9 mouse cellular contexts compared by ENCODE assay signal in the genomic region with DNA sequence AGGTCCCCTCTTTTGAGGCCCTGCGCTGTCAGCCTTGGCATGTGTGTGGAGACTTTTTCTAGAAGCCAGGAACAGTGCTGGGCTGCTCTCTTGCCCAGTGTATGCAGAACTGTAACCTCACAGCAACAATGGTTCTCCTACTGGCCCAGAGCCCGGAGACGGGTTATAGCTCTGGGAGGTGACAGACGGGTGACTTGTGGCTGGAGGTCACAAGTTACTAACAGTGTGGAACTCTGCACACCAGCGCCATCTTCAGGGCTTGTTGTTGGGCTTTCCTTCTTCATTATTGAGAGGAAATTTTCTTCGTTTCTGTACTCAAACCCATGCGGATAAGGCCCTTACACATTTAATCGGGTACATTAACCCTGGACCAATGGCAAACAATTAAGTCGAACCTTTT. TPM values are rescaled to one million over a fixed set of nuclear protein-coding genes. Genes with fewer than 3 reads are reported as not detected.
DNase-seq lines count a peak whose midpoint lies in the region; ATAC-seq and TF ChIP-seq lines count a peak whose summit lies in the region.
"Had no signal": no experiment of that assay in that cellular context is flagged by ENCODE, and none has a peak within 500 bp of the region (broad histone marks: within the 10 kb centered on the region; RNA-seq: fewer than 3 reads in every experiment).

No protein-coding gene starts in this region.

- WGBS in liver, embryonic 14.5 days (ENCODE audit: insufficient replicate concordance) = 63% methylated on average over 9 of the region's 9 CpGs
- 74% methylated on average over 9 of the region's 9 CpGs for WGBS in liver, embryonic 11.5 days
- WGBS in lung, adult 2 months = 50% methylated on average over 9 of the region's 9 CpGs
- WGBS in forebrain, embryonic 13.5 days = 71% methylated on average over 9 of the region's 9 CpGs

- H3K27me3 ChIP-seq in liver, embryonic 14.5 days (ENCODE audit: control insufficient read depth, insufficient read depth, low read length) = no peaks in the 10 kb centered on the region; the same call in 1 of the 2 replicates
- no peaks in the 10 kb centered on the region for H3K27me3 ChIP-seq in liver, embryonic 11.5 days (replicated peaks; ENCODE audit: control insufficient read depth, insufficient read depth, low read length)
- H3K27me3 ChIP-seq in forebrain, embryonic 13.5 days = no peaks in the 10 kb centered on the region
- H3K27me3 ChIP-seq: limb, embryonic 13.5 days had no signal

- TF ChIP-seq EP300 in liver, embryonic 14.5 days (IDR thresholded peaks at IDR 0.05; ENCODE audit: low read depth) = no peak

- no peak overlapping the region for H3K4me3 ChIP-seq in liver, embryonic 14.5 days (ENCODE audit: insufficient read depth in 1 of 2, low read depth in 2 of 2, low read length in 2 of 2)
- no peak overlapping the region for H3K4me3 ChIP-seq in liver, embryonic 11.5 days (ENCODE audit: low read depth, low read length)
- no peak overlapping the region for H3K4me3 ChIP-seq in lung, adult 2 months (replicated peaks; ENCODE audit: extremely low read depth, low read depth, low read length)
- H3K4me3 ChIP-seq in forebrain, embryonic 13.5 days = no peak overlapping the region
- H3K4me3 ChIP-seq: limb, embryonic 13.5 days had no signal

- no peak for TF ChIP-seq POLR2A in lung, adult 2 months (IDR thresholded peaks at IDR 0.05; ENCODE audit: borderline replicate concordance, extremely low read depth, low read depth, low read length)

- no peaks in the 10 kb centered on the region for H3K9me3 ChIP-seq in liver, embryonic 14.5 days (ENCODE audit: control insufficient read depth, low read length)
- no peaks in the 10 kb centered on the region for H3K9me3 ChIP-seq in liver, embryonic 11.5 days (ENCODE audit: control insufficient read depth, low read length)
- no peaks in the 10 kb centered on the region for H3K9me3 ChIP-seq in forebrain, embryonic 13.5 days (replicated peaks)
- H3K9me3 ChIP-seq: limb, embryonic 13.5 days had no signal

- H3K36me3 ChIP-seq in liver, embryonic 14.5 days (replicated peaks; ENCODE audit: control insufficient read depth, insufficient read depth, low read depth) = peaks cover 37% of the 10 kb centered on the region
- peaks cover 34% of the 10 kb centered on the region for H3K36me3 ChIP-seq in liver, embryonic 11.5 days (ENCODE audit: control insufficient read depth, insufficient read depth, low read length)
- peaks cover 45% of the 10 kb centered on the region for H3K36me3 ChIP-seq in forebrain, embryonic 13.5 days (ENCODE audit: poor library complexity, severe bottlenecking)

- no peak overlapping the region for H3K4me2 ChIP-seq in liver, embryonic 14.5 days (ENCODE audit: low read depth)
- no peak overlapping the region for H3K4me2 ChIP-seq in liver, embryonic 11.5 days
- H3K4me2 ChIP-seq in forebrain, embryonic 13.5 days = no peak overlapping the region
- H3K4me2 ChIP-seq: limb, embryonic 13.5 days had no signal

- peak; percentile 16; the same call in 1 of the 2 replicates for TF ChIP-seq CTCF in liver, embryonic 14.5 days (IDR thresholded peaks at IDR 0.05; ENCODE audit: low read depth)
- peak; percentile 22; the same call in 1 of the 2 replicates for TF ChIP-seq CTCF in lung, adult 2 months (IDR thresholded peaks at IDR 0.05; ENCODE audit: insufficient read depth, low read length)

- peak; percentile 21 to 31 for DNase-seq in cerebellum, adult 18-20 months
- DNase-seq in cerebellum, adult 9-10 months = no peak
- DNase-seq in liver, embryonic 14.5 days (ENCODE audit: low read depth in 3 of 3, low spot score in 3 of 3) = no peak
- DNase-seq in liver, embryonic 11.5 days (ENCODE audit: low spot score) = no peak
- peak; percentile 37 for DNase-seq in c-Kit-positive CD71-positive TER-119-negative erythroid progenitor cells, embryonic 14.5 days (ENCODE audit: low read depth)
- DNase-seq in lung, adult 2 months = peak; percentile 20
- no peak for DNase-seq in urinary bladder, adult 18-20 months (ENCODE audit: low spot score in 2 of 2)

- H3K9ac ChIP-seq in liver, embryonic 14.5 days (replicated peaks) = no peak overlapping the region
- no peak overlapping the region for H3K9ac ChIP-seq in liver, embryonic 11.5 days (ENCODE audit: low read depth, low read length)
- no peak overlapping the region for H3K9ac ChIP-seq in forebrain, embryonic 13.5 days
- H3K9ac ChIP-seq: limb, embryonic 13.5 days had no signal

- peaks cover 0 to 4% of the 10 kb centered on the region in 2 experiments; a peak in 2 of 4 replicates for H3K4me1 ChIP-seq in liver, embryonic 14.5 days (replicated peaks; ENCODE audit: control insufficient read depth in 2 of 2, insufficient read depth in 2 of 2, low read length in 1 of 2)
- peaks cover 2% of the 10 kb centered on the region; the same call in 1 of the 2 replicates for H3K4me1 ChIP-seq in liver, embryonic 11.5 days (replicated peaks; ENCODE audit: control insufficient read depth, insufficient read depth, low read length)
- H3K4me1 ChIP-seq in lung, adult 2 months (ENCODE audit: control insufficient read depth, insufficient read depth, low read length) = peaks cover 12% of the 10 kb centered on the region
- peaks cover 40% of the 10 kb centered on the region for H3K4me1 ChIP-seq in forebrain, embryonic 13.5 days

- H3K27ac ChIP-seq in liver, embryonic 14.5 days = no peak overlapping the region
- no peak overlapping the region for H3K27ac ChIP-seq in liver, embryonic 11.5 days (ENCODE audit: low read depth, low read length)
- no peak overlapping the region for H3K27ac ChIP-seq in forebrain, embryonic 13.5 days
- H3K27ac ChIP-seq: limb, embryonic 13.5 days had no signal

- ATAC-seq in liver, embryonic 14.5 days (ENCODE audit: insufficient read depth) = no peak
- ATAC-seq in liver, embryonic 11.5 days (replicated peaks; ENCODE audit: low FRiP score) = no peak
- ATAC-seq in forebrain, embryonic 13.5 days = no peak

RNA-seq across cellular contexts. Expression of gene Cpne5, which starts 11.5 kb away (rescaled TPM):
- 0.06 and 0.12 TPM in 2 replicates for polyA plus RNA-seq in liver, embryonic 14.5 days (2012; rRNA removed)
- 0.16 and 0.28 TPM in 2 replicates for polyA plus RNA-seq in liver, embryonic 14.5 days (2014; fragmentation: Nextera tagmentation; extraction: Ambion mirVana)
- 0.93 and 1.1 TPM in 2 replicates for polyA plus RNA-seq in liver, embryonic 11.5 days (2014; fragmentation: Nextera tagmentation; extraction: Ambion mirVana)
- polyA plus RNA-seq in lung, adult 2 months (2012; rRNA removed) = 13.6 and 15.7 TPM in 2 replicates
- 13.0 and 18.3 TPM in 2 replicates for polyA plus RNA-seq in forebrain, embryonic 13.5 days (2015; fragmentation: Nextera tagmentation; extraction: Ambion mirVana)

RNA-seq across cellular contexts. Expression of gene Ppil1, which starts 14.5 kb away (rescaled TPM):
- polyA plus RNA-seq in liver, embryonic 14.5 days (2012; rRNA removed) = 46.2 and 47.9 TPM in 2 replicates
- polyA plus RNA-seq in liver, embryonic 14.5 days (2014; fragmentation: Nextera tagmentation; extraction: Ambion mirVana) = 84.7 and 87.3 TPM in 2 replicates
- 200 and 201 TPM in 2 replicates for polyA plus RNA-seq in liver, embryonic 11.5 days (2014; fragmentation: Nextera tagmentation; extraction: Ambion mirVana)
- 18.7 and 20.7 TPM in 2 replicates for polyA plus RNA-seq in lung, adult 2 months (2012; rRNA removed)
- 151 and 157 TPM in 2 replicates for polyA plus RNA-seq in forebrain, embryonic 13.5 days (2015; fragmentation: Nextera tagmentation; extraction: Ambion mirVana)

RNA-seq across cellular contexts. Expression of gene BC004004, which starts 19.1 kb away (rescaled TPM):
- polyA plus RNA-seq in liver, embryonic 14.5 days (2012; rRNA removed) = 26.1 and 27.4 TPM in 2 replicates
- polyA plus RNA-seq in liver, embryonic 14.5 days (2014; fragmentation: Nextera tagmentation; extraction: Ambion mirVana) = 57.7 and 58.1 TPM in 2 replicates
- polyA plus RNA-seq in liver, embryonic 11.5 days (2014; fragmentation: Nextera tagmentation; extraction: Ambion mirVana) = 70.9 and 72.7 TPM in 2 replicates
- 56.5 and 70.8 TPM in 2 replicates for polyA plus RNA-seq in lung, adult 2 months (2012; rRNA removed)
- 78.7 and 83.5 TPM in 2 replicates for polyA plus RNA-seq in forebrain, embryonic 13.5 days (2015; fragmentation: Nextera tagmentation; extraction: Ambion mirVana)

Comparison
In these comparisons a context has a peak if more than half of its experiments do, and no peak if none do; other contexts are left out.
1. DNase-seq: peak in cerebellum, adult 18-20 months (2 of 2), c-Kit-positive CD71-positive TER-119-negative erythroid progenitor cells, embryonic 14.5 days (single experiment) and lung, adult 2 months (single experiment); none in cerebellum, adult 9-10 months (single experiment), liver, embryonic 14.5 days (0 of 3), liver, embryonic 11.5 days (single experiment) and urinary bladder, adult 18-20 months (0 of 2).